Mouse (Mus musculus): ENCODE results near the gene Mab21l3.
A peak's percentile ranks its signal among the peaks of the same experiment; 100 is the strongest.
"Not testable (repeated sequence)": the region's sequence is repeated elsewhere in the genome, so short reads cannot be mapped to it uniquely, and the experiment has no call there.

Gene Mab21l3

GRCm38 (mm10) chr3:101827220-101827715 is 21.5 kb downstream of the Mab21l3 start:
- no peak for DNase-seq (ENCODE audit: low read depth, low spot score)

GRCm38 (mm10) chr3:101824338-101824737 is 24.4 kb downstream of the Mab21l3 start:
- no peak for DNase-seq (ENCODE audit: low read depth, low spot score)

More at GRCm38 (mm10) chr3:101827220-101827715, 21.5 kb downstream of the Mab21l3 start:
- H3K27me3 ChIP-seq (ENCODE audit: control insufficient read depth, insufficient read depth, low read length, poor library complexity, severe bottlenecking) = no peaks in the 10 kb centered on the region
- H3K36me3 ChIP-seq (ENCODE audit: control insufficient read depth, insufficient read depth, low read length, poor library complexity, severe bottlenecking) = no peaks in the 10 kb centered on the region

GRCm38 (mm10) chr3:101822052-101822451 is 26.7 kb downstream of the Mab21l3 start:
- Histone ChIP-seq H3K27me3 (ENCODE audit: control insufficient read depth, insufficient read depth, low read length, poor library complexity, severe bottlenecking) (no peaks in the 10 kb centered on the region), H3K36me3 (ENCODE audit: control insufficient read depth, insufficient read depth, low read length, poor library complexity, severe bottlenecking) (no peaks in the 10 kb centered on the region)
- no peak for DNase-seq (ENCODE audit: low read depth, low spot score)

More at GRCm38 (mm10) chr3:101824338-101824737, 24.4 kb downstream of the Mab21l3 start:
- Histone ChIP-seq H3K27me3 (ENCODE audit: control insufficient read depth, insufficient read depth, low read length, poor library complexity, severe bottlenecking) (no peaks in the 10 kb centered on the region), H3K36me3 (ENCODE audit: control insufficient read depth, insufficient read depth, low read length, poor library complexity, severe bottlenecking) (no peaks in the 10 kb centered on the region)

GRCm38 (mm10) chr3:101820708-101821107 is 28.1 kb downstream of the Mab21l3 start:
- DNase-seq (ENCODE audit: low read depth, low spot score); H3K27me3 ChIP-seq (ENCODE audit: control insufficient read depth, insufficient read depth, low read length, poor library complexity, severe bottlenecking); H3K36me3 ChIP-seq (ENCODE audit: control insufficient read depth, insufficient read depth, low read length, poor library complexity, severe bottlenecking): not testable (repeated sequence)

GRCm38 (mm10) chr3:101816006-101816405 is 32.8 kb downstream of the Mab21l3 start:
- H3K27me3 ChIP-seq (ENCODE audit: control insufficient read depth, insufficient read depth, low read length, poor library complexity, severe bottlenecking) = no peaks in the 10 kb centered on the region
- H3K36me3 ChIP-seq (ENCODE audit: control insufficient read depth, insufficient read depth, low read length, poor library complexity, severe bottlenecking) = no peaks in the 10 kb centered on the region
- no peak for DNase-seq (ENCODE audit: low read depth, low spot score)

- Histone ChIP-seq H3K27me3 (ENCODE audit: control insufficient read depth, insufficient read depth, low read length, poor library complexity, severe bottlenecking) (no peaks in the 10 kb centered on the region), H3K36me3 (ENCODE audit: control insufficient read depth, insufficient read depth, low read length, poor library complexity, severe bottlenecking) (no peaks in the 10 kb centered on the region)
- no peak for DNase-seq (ENCODE audit: low read depth, low spot score)
Measured at GRCm38 (mm10) chr3:101814790-101815189, 34.0 kb downstream of the Mab21l3 start.

GRCm38 (mm10) chr3:101812341-101812962 is 36.3 kb downstream of the Mab21l3 start:
- Histone ChIP-seq H3K27me3 (ENCODE audit: control insufficient read depth, insufficient read depth, low read length, poor library complexity, severe bottlenecking) (no peaks in the 10 kb centered on the region), H3K36me3 (ENCODE audit: control insufficient read depth, insufficient read depth, low read length, poor library complexity, severe bottlenecking) (no peaks in the 10 kb centered on the region)
- peak; percentile 54 for DNase-seq (ENCODE audit: low read depth, low spot score)

- H3K27me3 ChIP-seq (ENCODE audit: control insufficient read depth, insufficient read depth, low read length, poor library complexity, severe bottlenecking) = no peaks in the 10 kb centered on the region
- no peak for DNase-seq (ENCODE audit: low read depth, low spot score)
- no peaks in the 10 kb centered on the region for H3K36me3 ChIP-seq (ENCODE audit: control insufficient read depth, insufficient read depth, low read length, poor library complexity, severe bottlenecking)
Measured at GRCm38 (mm10) chr3:101811931-101812330, 36.8 kb downstream of the Mab21l3 start.

- Histone ChIP-seq H3K36me3 (ENCODE audit: control insufficient read depth, insufficient read depth, low read length, poor library complexity, severe bottlenecking) (no peaks in the 10 kb centered on the region), H3K27me3 (ENCODE audit: control insufficient read depth, insufficient read depth, low read length, poor library complexity, severe bottlenecking) (no peaks in the 10 kb centered on the region)
- DNase-seq (ENCODE audit: low read depth, low spot score) = no peak
Measured at GRCm38 (mm10) chr3:101807646-101808045, 41.1 kb downstream of the Mab21l3 start.

GRCm38 (mm10) chr3:101806941-101807340 is 41.8 kb downstream of the Mab21l3 start:
- H3K27me3 ChIP-seq (ENCODE audit: control insufficient read depth, insufficient read depth, low read length, poor library complexity, severe bottlenecking) = no peaks in the 10 kb centered on the region

GRCm38 (mm10) chr3:101806149-101806548 is 42.6 kb downstream of the Mab21l3 start:
- H3K27me3 ChIP-seq (ENCODE audit: control insufficient read depth, insufficient read depth, low read length, poor library complexity, severe bottlenecking) = no peaks in the 10 kb centered on the region
- no peaks in the 10 kb centered on the region for H3K36me3 ChIP-seq (ENCODE audit: control insufficient read depth, insufficient read depth, low read length, poor library complexity, severe bottlenecking)
- DNase-seq (ENCODE audit: low read depth, low spot score) = peak; percentile 36

More at GRCm38 (mm10) chr3:101806941-101807340, 41.8 kb downstream of the Mab21l3 start:
- no peaks in the 10 kb centered on the region for H3K36me3 ChIP-seq (ENCODE audit: control insufficient read depth, insufficient read depth, low read length, poor library complexity, severe bottlenecking)
- DNase-seq (ENCODE audit: low read depth, low spot score) = no peak

- Histone ChIP-seq H3K27me3 (ENCODE audit: control insufficient read depth, insufficient read depth, low read length, poor library complexity, severe bottlenecking) (no peaks in the 10 kb centered on the region), H3K36me3 (ENCODE audit: control insufficient read depth, insufficient read depth, low read length, poor library complexity, severe bottlenecking) (no peaks in the 10 kb centered on the region)
- no peak for DNase-seq (ENCODE audit: low read depth, low spot score)
Measured at GRCm38 (mm10) chr3:101805562-101806004, 43.2 kb downstream of the Mab21l3 start.

- Histone ChIP-seq H3K36me3 (ENCODE audit: control insufficient read depth, insufficient read depth, low read length, poor library complexity, severe bottlenecking) (no peaks in the 10 kb centered on the region), H3K27me3 (ENCODE audit: control insufficient read depth, insufficient read depth, low read length, poor library complexity, severe bottlenecking) (no peaks in the 10 kb centered on the region)
- DNase-seq (ENCODE audit: low read depth, low spot score) = no peak
Measured at GRCm38 (mm10) chr3:101804971-101805561, 43.7 kb downstream of the Mab21l3 start.

- H3K36me3 ChIP-seq (ENCODE audit: control insufficient read depth, insufficient read depth, low read length, poor library complexity, severe bottlenecking) = no peaks in the 10 kb centered on the region
- no peak for DNase-seq (ENCODE audit: low read depth, low spot score)
- H3K27me3 ChIP-seq (ENCODE audit: control insufficient read depth, insufficient read depth, low read length, poor library complexity, severe bottlenecking) = no peaks in the 10 kb centered on the region
Measured at GRCm38 (mm10) chr3:101804331-101804730, 44.4 kb downstream of the Mab21l3 start.

- no peaks in the 10 kb centered on the region for H3K27me3 ChIP-seq (ENCODE audit: control insufficient read depth, insufficient read depth, low read length, poor library complexity, severe bottlenecking)
- DNase-seq (ENCODE audit: low read depth, low spot score) = no peak
- no peaks in the 10 kb centered on the region for H3K36me3 ChIP-seq (ENCODE audit: control insufficient read depth, insufficient read depth, low read length, poor library complexity, severe bottlenecking)
Measured at GRCm38 (mm10) chr3:101803764-101804163, 45.0 kb downstream of the Mab21l3 start.

Data from splenic B cell, adult 2 months (primary cell).